Mouse (Mus musculus): ENCODE measurements around the gene Mgrn1.

The Mgrn1 gene

GRCm38 (mm10) chr16:4879101-4879707 is 6.8 kb upstream of the Mgrn1 start:
- no peak for DNase-seq

GRCm38 (mm10) chr16:4879708-4880124 is 6.3 kb upstream of the Mgrn1 start:
- peak; percentile 91 for DNase-seq

GRCm38 (mm10) chr16:4880136-4880825 is 5.8 kb upstream of the Mgrn1 start, which contains the start of gene Ubald1:
Ubald1 (minus strand) TSS chr16:4880315.
- peak; percentile 98 for DNase-seq

- DNase-seq = no peak
Measured at GRCm38 (mm10) chr16:4881400-4882351, 4.4 kb upstream of the Mgrn1 start.

GRCm38 (mm10) chr16:4884930-4885329 is 1.1 kb upstream of the Mgrn1 start:
- no peak for DNase-seq

GRCm38 (mm10) chr16:4886690-4887020 is 606 bp downstream of the Mgrn1 start:
- DNase-seq = no peak

- DNase-seq = no peak
Measured at GRCm38 (mm10) chr16:4890201-4890709, 4.2 kb downstream of the Mgrn1 start.

GRCm38 (mm10) chr16:4892171-4892570 is 6.1 kb downstream of the Mgrn1 start:
- no peak for DNase-seq

GRCm38 (mm10) chr16:4894201-4894908 is 8.3 kb downstream of the Mgrn1 start:
- DNase-seq = no peak

GRCm38 (mm10) chr16:4896249-4897027 is 10.4 kb downstream of the Mgrn1 start:
- no peak for DNase-seq

GRCm38 (mm10) chr16:4897146-4897730 is 11.2 kb downstream of the Mgrn1 start:
- DNase-seq = no peak

- DNase-seq = no peak
Measured at GRCm38 (mm10) chr16:4898881-4899280, 12.8 kb downstream of the Mgrn1 start.

GRCm38 (mm10) chr16:4899711-4900110 is 13.7 kb downstream of the Mgrn1 start:
- DNase-seq = no peak

GRCm38 (mm10) chr16:4901167-4901566 is 15.1 kb downstream of the Mgrn1 start:
- no peak for DNase-seq

GRCm38 (mm10) chr16:4902390-4902789 is 16.3 kb downstream of the Mgrn1 start:
- no peak for DNase-seq

GRCm38 (mm10) chr16:4903491-4904102 is 17.5 kb downstream of the Mgrn1 start:
- no peak for DNase-seq

GRCm38 (mm10) chr16:4904878-4905277 is 18.8 kb downstream of the Mgrn1 start:
- DNase-seq = no peak

- DNase-seq = no peak
Measured at GRCm38 (mm10) chr16:4905591-4905990, 19.5 kb downstream of the Mgrn1 start.

- no peak for DNase-seq
Measured at GRCm38 (mm10) chr16:4906559-4906958, 20.5 kb downstream of the Mgrn1 start.

GRCm38 (mm10) chr16:4907386-4907785 is 21.3 kb downstream of the Mgrn1 start:
- no peak for DNase-seq

GRCm38 (mm10) chr16:4907972-4908371 is 21.9 kb downstream of the Mgrn1 start:
- DNase-seq = no peak

All from lung, postnatal 14 days (tissue).